8 mouse cellular contexts compared by ENCODE assay signal in the genomic region with DNA sequence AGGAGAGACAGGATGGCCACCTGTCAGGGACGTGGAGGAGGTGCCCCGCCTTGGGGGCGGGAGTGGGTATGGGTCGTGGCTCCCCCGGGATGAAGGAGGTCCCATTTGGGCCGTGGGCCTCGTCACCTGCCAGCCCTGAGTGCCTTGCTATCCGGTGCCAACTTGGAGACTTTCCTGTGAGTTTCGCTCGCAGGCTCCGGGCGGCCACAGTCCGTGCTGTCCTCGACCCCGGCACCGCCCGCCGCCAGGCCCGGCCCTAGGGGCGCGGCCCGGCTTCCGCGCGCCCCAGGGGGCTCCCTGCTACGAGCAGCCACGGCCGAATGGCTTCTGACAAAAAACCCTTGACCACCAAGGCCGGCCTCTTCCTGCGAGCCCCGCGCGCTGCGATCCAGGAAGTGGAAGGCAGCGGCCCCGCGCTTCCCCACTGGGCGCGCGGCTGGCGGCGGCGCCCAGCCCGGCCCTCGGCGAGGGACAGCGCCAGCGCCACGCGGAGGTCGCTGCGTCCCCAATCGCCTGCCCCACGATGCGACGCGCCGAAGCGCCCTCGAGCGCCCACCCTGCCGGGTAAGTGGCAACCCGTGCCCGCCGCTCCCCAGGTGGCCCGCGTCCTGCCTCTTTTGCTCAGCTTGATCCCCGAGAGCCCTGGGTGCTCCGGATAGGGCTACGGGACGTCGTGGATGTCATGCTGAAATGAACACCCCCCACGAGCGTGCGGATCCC. TPM values are rescaled to one million over a fixed set of nuclear protein-coding genes. Genes with fewer than 3 reads are reported as not detected.
DNase-seq lines count a peak whose midpoint lies in the region; ATAC-seq and TF ChIP-seq lines count a peak whose summit lies in the region.

A gene (plus strand): TSS at position 286 of the 720 bp plus-strand sequence.

- peak within 1 kb of the TSS; percentile 71 for H3K9ac ChIP-seq in liver, embryonic 13.5 days

- peak; percentile 21; the same call in 1 of the 2 replicates for ATAC-seq in cerebellum, adult (ENCODE audit: insufficient number of reproducible peaks, low FRiP score, low TSS enrichment)
- peak; percentile 34 for ATAC-seq in liver, embryonic 13.5 days (ENCODE audit: low read depth)

- intact Hi-C loops in gastrocnemius, postnatal 36 days (cut with DNase I) = no loop called here

- peak within 1 kb of the TSS; percentile 94 for H3K27ac ChIP-seq in brown adipose tissue, adult 24 weeks (replicated peaks; ENCODE audit: low read depth, low read length)
- H3K27ac ChIP-seq in liver, embryonic 13.5 days = peak within 1 kb of the TSS; percentile 81

- H3ac ChIP-seq in myocyte (ENCODE audit: control insufficient read depth, insufficient read length) = peak within 1 kb of the TSS; percentile 86

- H3K4me3 ChIP-seq in brown adipose tissue, adult 24 weeks (ENCODE audit: insufficient read depth, low read depth, low read length) = peak within 1 kb of the TSS; percentile 75
- peak within 1 kb of the TSS; percentile 59 for H3K4me3 ChIP-seq in liver, embryonic 13.5 days (replicated peaks)
- H3K4me3 ChIP-seq in myocyte = peak within 1 kb of the TSS; percentile 65

- H3K4me1 ChIP-seq in brown adipose tissue, adult 24 weeks (ENCODE audit: control insufficient read depth, insufficient read depth, insufficient read length, low read length) = peaks cover 26% of the 10 kb centered on the region
- H3K4me1 ChIP-seq in liver, embryonic 13.5 days (replicated peaks) = peaks cover 43% of the 10 kb centered on the region

- peaks cover 23% of the 10 kb centered on the region for H3K27me3 ChIP-seq in liver, embryonic 13.5 days
- H3K27me3 ChIP-seq in myocyte (ENCODE audit: control insufficient read depth, insufficient read depth, insufficient read length) = no peaks in the 10 kb centered on the region

- H3K9me3 ChIP-seq in liver, embryonic 13.5 days (replicated peaks) = no peaks in the 10 kb centered on the region

- H3K79me2 ChIP-seq in myocyte (ENCODE audit: control insufficient read depth, insufficient read depth) = peaks cover 18% of the 10 kb centered on the region

- no peaks in the 10 kb centered on the region for H3K36me3 ChIP-seq in liver, embryonic 13.5 days
- H3K36me3 ChIP-seq in myocyte (ENCODE audit: control insufficient read depth, insufficient read depth) = no peaks in the 10 kb centered on the region

- peak within 1 kb of the TSS; percentile 64 for H3K4me2 ChIP-seq in liver, embryonic 13.5 days
- H3K4me2 ChIP-seq in myocyte (ENCODE audit: low read depth) = peak within 1 kb of the TSS; percentile 81

- WGBS in liver, embryonic 13.5 days (ENCODE audit: insufficient replicate concordance) = under 1% methylated on average over 74 of the region's 75 CpGs

- peak; percentile 37 for TF ChIP-seq POLR2A in myocyte (IDR thresholded peaks at IDR 0.05; ENCODE audit: insufficient read length, low read depth)

- no peak for DNase-seq in cerebellum, adult 9-10 months
- DNase-seq in gastrocnemius, postnatal 36 days = peak; percentile 48 to 50
- DNase-seq in induced T-regulatory cell, adult 2 months (ENCODE audit: low read depth) = peak; percentile 70
- no peak for DNase-seq in liver, embryonic 13.5 days
- DNase-seq in testis, postnatal 14 days (ENCODE audit: low spot score) = peak; percentile 33

TF ChIP-seq in myocyte, 11 proteins besides CTCF, POLR2A, EP300 and RAD21:
- TF ChIP-seq USF1 (IDR thresholded peaks at IDR 0.05; ENCODE audit: low read depth) (no peak), MYOD1 (IDR thresholded peaks at IDR 0.05; ENCODE audit: control insufficient read depth in 1 of 3, insufficient read length in 2 of 3, low read depth in 2 of 3) (peak in 1 of 3 experiments; percentile 63), TCF12 (IDR thresholded peaks at IDR 0.05; ENCODE audit: insufficient read depth, poor library complexity, severe bottlenecking) (no peak), POLR2AphosphoS2 (IDR thresholded peaks at IDR 0.05; ENCODE audit: insufficient read length, low read depth) (peak; percentile 63), MYOG (IDR thresholded peaks at IDR 0.05; ENCODE audit: control insufficient read depth in 1 of 3, insufficient read depth in 1 of 3, insufficient read length in 2 of 3, low read depth in 2 of 3) (peak in 1 of 3 experiments; percentile 39)

RNA-seq across cellular contexts. Expression of the gene that starts here (rescaled TPM):
- polyA plus RNA-seq in brown adipose tissue, adult 24 weeks (2012; ENCODE audit: insufficient read depth, insufficient read length, missing spikeins) = 2.9 and 7.5 TPM in 2 replicates
- 1 to 10 TPM; 6.7 to 7.9 TPM for total RNA-seq in gastrocnemius, postnatal 36 days (2021)
- 5.7 and 5.9 TPM in 2 replicates for polyA plus RNA-seq in liver, embryonic 13.5 days (2015; fragmentation: Nextera tagmentation; extraction: Ambion mirVana)
- 23.4 TPM for polyA plus RNA-seq in myocyte (2012; fragmentation: generic; extraction: Trizol)

Comparison
In these comparisons a context has a peak if more than half of its experiments do, and no peak if none do; other contexts are left out.
1. DNase-seq: peak in gastrocnemius, postnatal 36 days (2 of 2), induced T-regulatory cell, adult 2 months (single experiment) and testis, postnatal 14 days (single experiment); none in cerebellum, adult 9-10 months (single experiment) and liver, embryonic 13.5 days (single experiment).
2. Peak in every context shown above with its lines, with median percentiles within 50 percentile points of each other: H3K4me3 ChIP-seq.